Mouse (Mus musculus) megakaryocyte progenitor cell, adult 5-6 weeks (primary cell): ENCODE measurements around the gene Arhgap9. TPM values are rescaled to one million over a fixed set of nuclear protein-coding genes. Genes with fewer than 3 reads are reported as not detected.

Experiments
- ATAC-seq: replicated peaks from 2 replicates; pipeline ENCODE4 v1.8.0; 2016; ENCODE audit warnings: mild to moderate bottlenecking, moderate TSS enrichment, inconsistent platforms; ENCODE audit not compliant: poor library complexity
- total RNA-seq, 2 experiments: library from RNA; stranded (forward) in 1 of 2; stranded (reverse) in 1 of 2; fragments of 157-497, 149-512 nt in 1 of 2; fragments of 200-1000 nt in 1 of 2; gene quantifications; 2 replicates each; pipeline versions ENCODE4 v1.2.3 to v1.2.4; 2015 to 2017

Arhgap9 gene
- 37.1 and 38.0 TPM in 2 replicates for total RNA-seq (2015)
- 37.3 and 39.5 TPM in 2 replicates for total RNA-seq (2017)

- no peak for ATAC-seq
Measured at GRCm38 (mm10) chr10:127321621-127322020, at the start of gene Arhgap9. Gene Arhgap9 (plus strand): TSS chr10:127321964.

- no peak for ATAC-seq
Measured at GRCm38 (mm10) chr10:127272371-127272770, 49.4 kb upstream of the Arhgap9 start.

- ATAC-seq = no peak
Measured at GRCm38 (mm10) chr10:127274261-127275022, 47.3 kb upstream of the Arhgap9 start.

- no peak for ATAC-seq
Measured at GRCm38 (mm10) chr10:127279730-127280129, 42.0 kb upstream of the Arhgap9 start.

- ATAC-seq = no peak
Measured at GRCm38 (mm10) chr10:127281316-127281715, 40.4 kb upstream of the Arhgap9 start.

- ATAC-seq = no peak
Measured at GRCm38 (mm10) chr10:127282620-127283215, 39.0 kb upstream of the Arhgap9 start.

- no peak for ATAC-seq
Measured at GRCm38 (mm10) chr10:127284105-127284622, 37.6 kb upstream of the Arhgap9 start.

GRCm38 (mm10) chr10:127284724-127285500 lies 36.9 kb upstream of the Arhgap9 start:
- ATAC-seq = no peak

GRCm38 (mm10) chr10:127285644-127286043 lies 36.1 kb upstream of the Arhgap9 start:
- no peak for ATAC-seq

- ATAC-seq = no peak
Measured at GRCm38 (mm10) chr10:127286194-127286593, 35.6 kb upstream of the Arhgap9 start.

- no peak for ATAC-seq
Measured at GRCm38 (mm10) chr10:127286730-127287129, 35.0 kb upstream of the Arhgap9 start.

- no peak for ATAC-seq
Measured at GRCm38 (mm10) chr10:127287271-127287935, 34.4 kb upstream of the Arhgap9 start.

GRCm38 (mm10) chr10:127287936-127288293 lies 33.8 kb upstream of the Arhgap9 start:
- ATAC-seq = no peak

- ATAC-seq = no peak
Measured at GRCm38 (mm10) chr10:127288328-127288799, 33.4 kb upstream of the Arhgap9 start.

- ATAC-seq = peak; percentile 28
Measured at GRCm38 (mm10) chr10:127288800-127289572, 32.8 kb upstream of the Arhgap9 start, which contains the start of gene Mbd6. Gene Mbd6 (minus strand): TSS chr10:127289018.

GRCm38 (mm10) chr10:127289573-127290191 lies 32.1 kb upstream of the Arhgap9 start:
- ATAC-seq = peak; percentile 10

GRCm38 (mm10) chr10:127290307-127290929 lies 31.3 kb upstream of the Arhgap9 start:
- peak; percentile 60 for ATAC-seq

- peak; percentile 5 for ATAC-seq
Measured at GRCm38 (mm10) chr10:127290930-127291880, 30.6 kb upstream of the Arhgap9 start.
